Mouse (Mus musculus) small intestine, adult 2 months (tissue): Measurements from ENCODE around the gene Unc5b.

Experiments
- CTCF ChIP-seq: fragments of 200-500 bp; IDR thresholded peaks from 2 replicates; pipeline ENCODE4 v1.5.1; 2012; ENCODE audit warnings: low read depth, mild to moderate bottlenecking, control low read depth, inconsistent platforms, low read length, moderate library complexity, mixed read lengths; ENCODE audit not compliant: insufficient replicate concordance, insufficient read length; ENCODE audit errors: extremely low read depth
- POLR2A ChIP-seq: fragments of 200-500 bp; IDR thresholded peaks from 2 replicates; pipeline ENCODE4 v1.6.1; 2012; ENCODE audit warnings: low read depth, mild to moderate bottlenecking, control low read depth, inconsistent platforms, low read length, moderate library complexity

GRCm38 (mm10) chr10:60747667-60748212 lies 83.6 kb downstream of the Unc5b start:
- TF ChIP-seq CTCF (no peak), POLR2A (no peak)
